Mouse (Mus musculus): ENCODE data around the gene Klk9. TPM values are rescaled to one million over a fixed set of nuclear protein-coding genes. Genes with fewer than 3 reads are reported as not detected.

The Klk9 gene
- total RNA-seq (2021), result not detected

GRCm38 (mm10) chr7:43791591-43791990 is at the start of gene Klk9:
Gene Klk9 (plus strand): TSS chr7:43791891.
- intact Hi-C loops (cut with DNase I), result no loop called here
- DNase-seq (ENCODE audit: low spot score), result no peak

DNA sequence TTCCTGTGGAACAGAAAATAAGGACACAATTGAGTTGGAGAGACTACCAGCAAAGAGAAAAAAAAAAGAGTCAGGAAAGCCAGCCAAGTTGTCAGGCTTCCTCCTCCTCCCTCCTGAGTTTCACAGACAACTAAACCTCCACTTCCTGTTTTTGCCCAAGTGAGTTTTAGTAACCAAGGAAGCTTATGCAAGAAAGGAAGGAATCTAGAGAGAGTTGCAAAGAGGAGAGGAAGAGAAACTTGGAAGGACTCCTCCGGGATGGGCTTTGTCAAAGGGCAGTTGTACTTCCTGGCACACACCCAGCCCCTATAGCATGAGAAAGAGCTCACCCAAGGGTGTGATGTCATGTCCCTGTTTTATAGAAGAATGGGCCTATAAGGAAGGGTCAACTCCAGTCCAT is 43.9 kb upstream of the Klk9 start:
- intact Hi-C loops (cut with DNase I), result loop anchor here (5.0 kb wide), 1 partner anchor 65 kb away; no protein-coding TSS in a partner anchor
- peak; percentile 7 for DNase-seq (ENCODE audit: low spot score)

- intact Hi-C loops (cut with DNase I), result no loop called here
- DNase-seq (ENCODE audit: low spot score), result no peak
Observed at GRCm38 (mm10) chr7:43752806-43753205, 38.9 kb upstream of the Klk9 start.

DNA sequence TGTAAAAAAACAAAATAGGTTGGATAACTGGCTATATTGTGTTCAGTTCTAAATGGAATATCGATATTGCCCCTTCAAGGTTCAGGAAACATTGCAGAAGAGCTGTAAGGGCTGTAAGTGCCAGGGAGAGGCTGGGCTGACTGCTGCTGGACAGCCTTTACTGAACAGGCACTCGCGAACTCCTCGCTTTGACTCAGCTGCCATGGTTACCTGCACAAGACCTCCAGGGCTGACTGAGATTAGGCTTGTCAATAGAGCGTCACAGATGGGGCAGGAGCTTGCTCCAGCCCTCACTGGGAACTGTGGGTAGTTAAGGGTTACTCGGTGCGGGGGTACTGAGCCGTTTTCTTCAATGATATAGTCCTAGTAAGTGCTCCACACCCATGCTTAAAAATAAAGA is 25.2 kb upstream of the Klk9 start:
- intact Hi-C loops (cut with DNase I), result no loop called here
- no peak for DNase-seq (ENCODE audit: low spot score)

- intact Hi-C loops (cut with DNase I), result no loop called here
- no peak for DNase-seq (ENCODE audit: low spot score)
Observed at GRCm38 (mm10) chr7:43768597-43768996, 23.1 kb upstream of the Klk9 start, which contains the start of gene Klk12. Gene Klk12 (plus strand): TSS chr7:43768897.

GRCm38 (mm10) chr7:43769636-43770035 is 22.1 kb upstream of the Klk9 start:
- no peak for DNase-seq (ENCODE audit: low spot score)
- intact Hi-C loops (cut with DNase I), result no loop called here

GRCm38 (mm10) chr7:43770701-43771100 is 21.0 kb upstream of the Klk9 start:
- intact Hi-C loops (cut with DNase I), result no loop called here
- no peak for DNase-seq (ENCODE audit: low spot score)

GRCm38 (mm10) chr7:43771916-43772315 is 19.8 kb upstream of the Klk9 start:
- intact Hi-C loops (cut with DNase I), result no loop called here
- DNase-seq (ENCODE audit: low spot score), result no peak

GRCm38 (mm10) chr7:43772901-43773300 is 18.8 kb upstream of the Klk9 start:
- DNase-seq (ENCODE audit: low spot score), result no peak
- intact Hi-C loops (cut with DNase I), result no loop called here

- intact Hi-C loops (cut with DNase I), result no loop called here
- DNase-seq (ENCODE audit: low spot score), result no peak
Observed at GRCm38 (mm10) chr7:43774364-43774763, 17.3 kb upstream of the Klk9 start, which contains the start of gene Klk11. Gene Klk11 (plus strand): TSS chr7:43774604.

- no peak for DNase-seq (ENCODE audit: low spot score)
Observed at GRCm38 (mm10) chr7:43774802-43775201, 16.9 kb upstream of the Klk9 start.

GRCm38 (mm10) chr7:43775311-43776057 is 16.2 kb upstream of the Klk9 start:
- DNase-seq (ENCODE audit: low spot score), result no peak
- intact Hi-C loops (cut with DNase I), result no loop called here

More at GRCm38 (mm10) chr7:43774802-43775201, 16.9 kb upstream of the Klk9 start:
- intact Hi-C loops (cut with DNase I), result no loop called here

GRCm38 (mm10) chr7:43776506-43776905 is 15.2 kb upstream of the Klk9 start:
- intact Hi-C loops (cut with DNase I), result no loop called here
- DNase-seq (ENCODE audit: low spot score), result no peak

GRCm38 (mm10) chr7:43777423-43777822 is 14.3 kb upstream of the Klk9 start:
- intact Hi-C loops (cut with DNase I), result no loop called here
- DNase-seq (ENCODE audit: low spot score), result no peak

DNA sequence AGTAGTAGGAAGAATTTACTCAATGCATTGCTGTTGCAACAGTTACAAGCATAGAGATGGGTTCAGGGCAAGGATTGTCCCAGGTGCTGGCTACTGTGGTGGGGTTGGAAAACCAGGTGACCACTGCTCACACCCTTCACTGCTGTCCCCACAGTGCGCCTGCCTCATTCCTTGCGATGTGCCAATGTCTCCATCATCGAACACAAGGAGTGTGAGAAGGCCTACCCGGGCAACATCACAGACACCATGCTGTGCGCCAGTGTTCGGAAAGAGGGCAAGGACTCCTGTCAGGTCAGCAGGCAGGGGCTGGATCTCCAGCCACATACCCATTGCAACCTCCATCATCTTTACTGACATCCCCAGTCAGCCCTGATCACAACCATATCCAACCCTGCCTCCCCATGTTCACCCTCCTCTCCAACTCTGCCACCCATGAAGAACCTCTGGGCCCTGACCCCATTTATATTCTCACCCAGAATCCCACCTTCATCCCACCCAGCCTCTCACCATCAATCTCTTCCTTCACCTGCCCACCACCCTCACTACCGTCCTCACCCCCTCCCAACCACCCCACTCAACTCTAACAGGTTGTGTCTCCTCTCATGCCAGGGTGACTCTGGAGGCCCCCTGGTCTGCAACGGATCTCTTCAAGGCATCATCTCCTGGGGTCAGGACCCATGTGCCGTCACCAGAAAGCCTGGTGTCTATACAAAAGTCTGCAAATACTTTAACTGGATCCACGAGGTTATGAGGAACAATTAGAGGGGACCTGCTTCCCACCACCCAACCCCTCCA is 13.3 kb upstream of the Klk9 start:
- intact Hi-C loops (cut with DNase I), result no loop called here
- no peak for DNase-seq (ENCODE audit: low spot score)

DNA sequence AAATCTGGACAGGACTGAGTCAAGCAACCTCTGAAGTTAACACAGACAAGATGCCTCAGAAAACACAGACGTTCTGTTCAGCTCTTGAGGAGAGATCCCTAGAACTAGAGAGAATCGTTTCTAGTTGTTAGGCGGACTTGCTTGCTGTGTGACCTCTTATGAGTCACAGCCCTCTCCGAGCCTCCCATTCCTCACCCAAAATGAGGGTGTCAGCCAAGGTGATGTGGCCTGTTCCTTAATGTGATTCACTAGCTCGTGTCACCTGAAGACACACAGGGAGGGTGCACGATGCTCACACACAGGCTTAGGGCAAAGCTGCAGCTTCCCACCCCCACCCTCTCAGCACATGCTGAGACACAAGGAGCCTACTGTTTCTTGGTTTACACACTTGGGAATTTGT is 11.4 kb upstream of the Klk9 start:
- intact Hi-C loops (cut with DNase I), result loop anchor here (10.0 kb wide), 1 partner anchor 195 kb away; no protein-coding TSS in a partner anchor
- DNase-seq (ENCODE audit: low spot score), result no peak

- intact Hi-C loops (cut with DNase I), result loop anchor here (10.0 kb wide), 1 partner anchor 196 kb away; no protein-coding TSS in a partner anchor
- DNase-seq (ENCODE audit: low spot score), result no peak
Observed at GRCm38 (mm10) chr7:43780746-43781145, 10.9 kb upstream of the Klk9 start, which contains the start of gene Klk10. Gene Klk10 (plus strand): TSS chr7:43781035.

DNA sequence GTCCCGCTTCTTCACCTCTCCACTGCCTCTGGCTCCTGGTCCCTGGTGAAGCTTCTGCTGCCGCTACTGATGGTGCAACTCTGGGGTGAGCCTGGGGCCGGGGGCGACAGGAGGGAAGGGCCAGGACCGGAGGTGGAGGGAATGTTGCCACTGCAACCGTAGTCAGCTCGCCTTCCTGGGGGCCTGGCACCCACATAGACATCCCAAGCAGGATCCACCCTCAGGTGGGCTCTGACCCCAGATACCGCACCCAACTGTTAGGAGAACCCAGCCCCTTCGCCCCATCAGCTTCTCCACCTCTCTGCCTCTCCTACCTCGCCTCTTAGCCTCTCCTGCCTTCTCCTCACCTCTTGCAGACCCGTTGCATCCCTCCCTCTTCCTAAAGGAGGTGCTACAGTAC is 10.2 kb upstream of the Klk9 start:
- no peak for DNase-seq (ENCODE audit: low spot score)
- intact Hi-C loops (cut with DNase I), result loop anchor here (10.0 kb wide), 1 partner anchor 197 kb away; no protein-coding TSS in a partner anchor

- intact Hi-C loops (cut with DNase I), result loop anchor here (2.0 to 10.0 kb wide), 2 partner anchors 100 to 198 kb away; no protein-coding TSS in a partner anchor
- peak; percentile 40 for DNase-seq (ENCODE audit: low spot score)
Observed at GRCm38 (mm10) chr7:43782275-43783265, 9.1 kb upstream of the Klk9 start.

Measured in heart, postnatal 25 days (tissue).